Mouse (Mus musculus): ENCODE results near the gene Tekt1. TPM values are rescaled to one million over a fixed set of nuclear protein-coding genes. Genes with fewer than 3 reads are reported as not detected.

The Tekt1 gene
- total RNA-seq, 2 experiments from 2014 or later, result 1.5 to 2.2 TPM

Small RNA genes lying within 50 kb of the gene (microRNA-seq; reads per million reads assigned to microRNA genes)
- not detected for gene Mir6338

Other genes with a start within 250 kb of the Tekt1 start
- gene Pitpnm3, start 226.7 kb downstream of the Tekt1 start, total RNA-seq (2021), result 1 to 10 TPM; 1.4 to 1.5 TPM
- gene Gm43951, start 155.6 kb downstream of the Tekt1 start, total RNA-seq (2021), result under 1 TPM; 0.61 to 0.65 TPM
- 1 to 10 TPM; 4.7 to 5.9 TPM for gene 4933427D14Rik, start 155.0 kb downstream of the Tekt1 start, total RNA-seq (2021)
- gene Txndc17, start 154.9 kb downstream of the Tekt1 start, total RNA-seq (2021), result 10 to 100 TPM; 46.8 to 49.6 TPM
- gene Med31, start 146.8 kb downstream of the Tekt1 start, total RNA-seq (2021), result 10 to 100 TPM; 10.8 to 12.0 TPM
- under 1 TPM; 0.23 to 0.52 TPM for gene Slc13a5, start 95.2 kb downstream of the Tekt1 start, total RNA-seq (2021)
- gene Xaf1, start 60.8 kb downstream of the Tekt1 start, total RNA-seq (2021), result 10 to 100 TPM; 10.0 to 10.8 TPM
- not detected for gene Fbxo39, start 48.0 kb downstream of the Tekt1 start, total RNA-seq (2021)
- 100 to 1,000 TPM; 160 to 187 TPM for gene Smtnl2, start 49.3 kb upstream of the Tekt1 start, total RNA-seq (2021)
- gene Ggt6, start 73.1 kb upstream of the Tekt1 start, total RNA-seq (2021), result under 1 TPM; 0.23 to 0.32 TPM
- 10 to 100 TPM; 71.8 to 90.1 TPM for gene Mybbp1a, start 78.9 kb upstream of the Tekt1 start, total RNA-seq (2021)
- 10 to 100 TPM; 12.7 to 14.8 TPM for gene Spns2, start 127.5 kb upstream of the Tekt1 start, total RNA-seq (2021)
- under 1 TPM; 0.16 to 0.17 TPM for gene Spns3, start 188.1 kb upstream of the Tekt1 start, total RNA-seq (2021)
- gene Ube2g1, start 244.8 kb upstream of the Tekt1 start, total RNA-seq (2021), result 10 to 100 TPM; 36.0 to 46.5 TPM